Mouse (Mus musculus): ENCODE data around the gene Vcan. TPM values are rescaled to one million over a fixed set of nuclear protein-coding genes. Genes with fewer than 3 reads are reported as not detected.

Gene Vcan
- polyA plus RNA-seq, 1 experiment from 2014 or later = 41.4 TPM

GRCm38 (mm10) chr13:89699998-89700555 lies 42.2 kb downstream of the Vcan start:
- Histone ChIP-seq H3K4me2 (ENCODE audit: low read length) (no peak overlapping the region), H3K9me3 (replicated peaks; ENCODE audit: control insufficient read depth, low read length) (no peaks in the 10 kb centered on the region; the same call in 1 of the 2 replicates), H3K27me3 (replicated peaks; ENCODE audit: control insufficient read depth, insufficient read depth, low read length) (no peaks in the 10 kb centered on the region), H3K4me3 (ENCODE audit: low read depth, low read length) (no peak overlapping the region), H3K9ac (ENCODE audit: low read length) (no peak overlapping the region), H3K36me3 (ENCODE audit: control insufficient read depth, insufficient read depth, low read length) (peaks cover 45% of the 10 kb centered on the region), H3K4me1 (ENCODE audit: control insufficient read depth, insufficient read depth, low read length) (no peaks in the 10 kb centered on the region), H3K27ac (ENCODE audit: low read depth, low read length) (no peak overlapping the region)
- ATAC-seq (no peak), DNase-seq (ENCODE audit: low spot score) (no peak)
- 86% methylated on average over 2 of the region's 2 CpGs for WGBS

GRCm38 (mm10) chr13:89692597-89692996 lies 49.7 kb downstream of the Vcan start:
- Histone ChIP-seq H3K4me3 (ENCODE audit: low read depth, low read length) (no peak overlapping the region), H3K4me2 (ENCODE audit: low read length) (no peak overlapping the region), H3K36me3 (ENCODE audit: control insufficient read depth, insufficient read depth, low read length) (peaks cover 50% of the 10 kb centered on the region), H3K4me1 (ENCODE audit: control insufficient read depth, insufficient read depth, low read length) (no peaks in the 10 kb centered on the region), H3K27me3 (replicated peaks; ENCODE audit: control insufficient read depth, insufficient read depth, low read length) (no peaks in the 10 kb centered on the region), H3K9me3 (replicated peaks; ENCODE audit: control insufficient read depth, low read length) (no peaks in the 10 kb centered on the region), H3K27ac (ENCODE audit: low read depth, low read length) (no peak overlapping the region), H3K9ac (ENCODE audit: low read length) (no peak overlapping the region)
- WGBS = 95% methylated on average over 1 of the region's 1 CpGs
- ATAC-seq = no peak
- no peak for DNase-seq (ENCODE audit: low spot score)

- no peak overlapping the region for H3K9ac ChIP-seq (ENCODE audit: low read length)
- H3K9me3 ChIP-seq (replicated peaks; ENCODE audit: control insufficient read depth, low read length) = no peaks in the 10 kb centered on the region
- no peak for DNase-seq (ENCODE audit: low spot score)
- ATAC-seq = no peak
- H3K27me3 ChIP-seq (replicated peaks; ENCODE audit: control insufficient read depth, insufficient read depth, low read length) = no peaks in the 10 kb centered on the region
- H3K4me1 ChIP-seq (ENCODE audit: control insufficient read depth, insufficient read depth, low read length) = no peaks in the 10 kb centered on the region
- WGBS = 95% methylated on average over 3 of the region's 3 CpGs
- no peak overlapping the region for H3K4me2 ChIP-seq (ENCODE audit: low read length)
- H3K4me3 ChIP-seq (ENCODE audit: low read depth, low read length) = no peak overlapping the region
- H3K36me3 ChIP-seq (ENCODE audit: control insufficient read depth, insufficient read depth, low read length) = peaks cover 60% of the 10 kb centered on the region
- H3K27ac ChIP-seq (ENCODE audit: low read depth, low read length) = no peak overlapping the region
These were observed 58.8 kb downstream of the Vcan start for GRCm38 (mm10) chr13:89683490-89683889.

GRCm38 (mm10) chr13:89682254-89682653 lies 60.1 kb downstream of the Vcan start:
- DNase-seq (ENCODE audit: low spot score) = no peak
- ATAC-seq = no peak
- 81% methylated on average over 7 of the region's 7 CpGs for WGBS
- Histone ChIP-seq H3K4me2 (ENCODE audit: low read length) (no peak overlapping the region), H3K9ac (ENCODE audit: low read length) (no peak overlapping the region), H3K27ac (ENCODE audit: low read depth, low read length) (no peak overlapping the region), H3K4me3 (ENCODE audit: low read depth, low read length) (no peak overlapping the region), H3K36me3 (ENCODE audit: control insufficient read depth, insufficient read depth, low read length) (peaks cover 60% of the 10 kb centered on the region), H3K4me1 (ENCODE audit: control insufficient read depth, insufficient read depth, low read length) (no peaks in the 10 kb centered on the region), H3K9me3 (replicated peaks; ENCODE audit: control insufficient read depth, low read length) (no peaks in the 10 kb centered on the region), H3K27me3 (replicated peaks; ENCODE audit: control insufficient read depth, insufficient read depth, low read length) (no peaks in the 10 kb centered on the region)

GRCm38 (mm10) chr13:89679756-89680155 lies 62.6 kb downstream of the Vcan start:
- no peak overlapping the region for H3K4me3 ChIP-seq (ENCODE audit: low read depth, low read length)
- DNase-seq (ENCODE audit: low spot score) = no peak
- no peaks in the 10 kb centered on the region for H3K4me1 ChIP-seq (ENCODE audit: control insufficient read depth, insufficient read depth, low read length)
- H3K27ac ChIP-seq (ENCODE audit: low read depth, low read length) = no peak overlapping the region
- no peak overlapping the region for H3K4me2 ChIP-seq (ENCODE audit: low read length)
- H3K36me3 ChIP-seq (ENCODE audit: control insufficient read depth, insufficient read depth, low read length) = peaks cover 76% of the 10 kb centered on the region
- H3K9me3 ChIP-seq (replicated peaks; ENCODE audit: control insufficient read depth, low read length) = no peaks in the 10 kb centered on the region
- 92% methylated on average over 6 of the region's 6 CpGs for WGBS
- no peak overlapping the region for H3K9ac ChIP-seq (ENCODE audit: low read length)
- no peaks in the 10 kb centered on the region for H3K27me3 ChIP-seq (replicated peaks; ENCODE audit: control insufficient read depth, insufficient read depth, low read length)
- ATAC-seq = no peak

GRCm38 (mm10) chr13:89670505-89670904 lies 71.8 kb downstream of the Vcan start:
- WGBS = 84% methylated on average over 3 of the region's 3 CpGs
- no peak overlapping the region for H3K9ac ChIP-seq (ENCODE audit: low read length)
- no peak overlapping the region for H3K4me3 ChIP-seq (ENCODE audit: low read depth, low read length)
- H3K27me3 ChIP-seq (replicated peaks; ENCODE audit: control insufficient read depth, insufficient read depth, low read length) = no peaks in the 10 kb centered on the region
- no peak overlapping the region for H3K4me2 ChIP-seq (ENCODE audit: low read length)
- H3K36me3 ChIP-seq (ENCODE audit: control insufficient read depth, insufficient read depth, low read length) = peaks cover 30% of the 10 kb centered on the region
- H3K9me3 ChIP-seq (replicated peaks; ENCODE audit: control insufficient read depth, low read length) = no peaks in the 10 kb centered on the region
- no peak for ATAC-seq
- no peak for DNase-seq (ENCODE audit: low spot score)
- H3K27ac ChIP-seq (ENCODE audit: low read depth, low read length) = no peak overlapping the region
- H3K4me1 ChIP-seq (ENCODE audit: control insufficient read depth, insufficient read depth, low read length) = peaks cover 4% of the 10 kb centered on the region; the same call in 1 of the 2 replicates

- WGBS = 15% methylated on average over 10 of the region's 10 CpGs
- DNase-seq (ENCODE audit: low spot score) (peak; percentile 87), ATAC-seq (peak; percentile 91)
- H3K4me2 ChIP-seq (ENCODE audit: low read length) = no peak overlapping the region
- no peaks in the 10 kb centered on the region for H3K9me3 ChIP-seq (replicated peaks; ENCODE audit: control insufficient read depth, low read length)
- no peak overlapping the region for H3K9ac ChIP-seq (ENCODE audit: low read length)
- no peak overlapping the region for H3K27ac ChIP-seq (ENCODE audit: low read depth, low read length)
- no peaks in the 10 kb centered on the region for H3K27me3 ChIP-seq (replicated peaks; ENCODE audit: control insufficient read depth, insufficient read depth, low read length)
- H3K36me3 ChIP-seq (ENCODE audit: control insufficient read depth, insufficient read depth, low read length) = peaks cover 26% of the 10 kb centered on the region
- H3K4me1 ChIP-seq (ENCODE audit: control insufficient read depth, insufficient read depth, low read length) = peaks cover 4% of the 10 kb centered on the region; the same call in 1 of the 2 replicates
- no peak overlapping the region for H3K4me3 ChIP-seq (ENCODE audit: low read depth, low read length)
These were observed 73.1 kb downstream of the Vcan start for GRCm38 (mm10) chr13:89668981-89669880.

GRCm38 (mm10) chr13:89668069-89668468 lies 74.2 kb downstream of the Vcan start:
- H3K9me3 ChIP-seq (replicated peaks; ENCODE audit: control insufficient read depth, low read length) = no peaks in the 10 kb centered on the region
- WGBS = 76% methylated on average over 1 of the region's 1 CpGs
- peak; percentile 40 for ATAC-seq
- peaks cover 4% of the 10 kb centered on the region; the same call in 1 of the 2 replicates for H3K4me1 ChIP-seq (ENCODE audit: control insufficient read depth, insufficient read depth, low read length)
- no peak overlapping the region for H3K4me3 ChIP-seq (ENCODE audit: low read depth, low read length)
- H3K36me3 ChIP-seq (ENCODE audit: control insufficient read depth, insufficient read depth, low read length) = peaks cover 21% of the 10 kb centered on the region
- no peak overlapping the region for H3K27ac ChIP-seq (ENCODE audit: low read depth, low read length)
- H3K4me2 ChIP-seq (ENCODE audit: low read length) = no peak overlapping the region
- no peak overlapping the region for H3K9ac ChIP-seq (ENCODE audit: low read length)
- no peaks in the 10 kb centered on the region for H3K27me3 ChIP-seq (replicated peaks; ENCODE audit: control insufficient read depth, insufficient read depth, low read length)
- peak; percentile 76 for DNase-seq (ENCODE audit: low spot score)

GRCm38 (mm10) chr13:89661688-89662087 lies 80.6 kb downstream of the Vcan start:
- no peaks in the 10 kb centered on the region for H3K4me1 ChIP-seq (ENCODE audit: control insufficient read depth, insufficient read depth, low read length)
- WGBS = 92% methylated on average over 2 of the region's 2 CpGs
- ATAC-seq = no peak

More at GRCm38 (mm10) chr13:89661688-89662087, 80.6 kb downstream of the Vcan start:
- DNase-seq (ENCODE audit: low spot score) = no peak
- Histone ChIP-seq H3K4me3 (ENCODE audit: low read depth, low read length) (no peak overlapping the region), H3K9me3 (replicated peaks; ENCODE audit: control insufficient read depth, low read length) (no peaks in the 10 kb centered on the region), H3K4me2 (ENCODE audit: low read length) (no peak overlapping the region), H3K27me3 (replicated peaks; ENCODE audit: control insufficient read depth, insufficient read depth, low read length) (no peaks in the 10 kb centered on the region), H3K36me3 (ENCODE audit: control insufficient read depth, insufficient read depth, low read length) (peaks cover 23% of the 10 kb centered on the region), H3K27ac (ENCODE audit: low read depth, low read length) (no peak overlapping the region), H3K9ac (ENCODE audit: low read length) (no peak overlapping the region)

Data from forebrain, embryonic 14.5 days (tissue).